Mouse (Mus musculus) CH12.LX (cell line): ENCODE measurements around the gene Laptm4a.

ENCODE experiments used
- CHD1 ChIP-seq: IDR thresholded peaks from 2 replicates; pipeline ENCODE4 v1.6.1; 2012; ENCODE audit warnings: low read depth, low read length, improper control_type of control experiment, inconsistent platforms
- CTCF ChIP-seq, 2 experiments: IDR thresholded peaks in 1 of 2; conservative IDR thresholded peaks in 1 of 2; 2 replicates each; pipeline ENCODE4 v1.5.1; 2011 to 2012; ENCODE audit warnings: low read depth in 2 of 2, low read length in 2 of 2, improper control_type of control experiment in 1 of 2, inconsistent platforms in 1 of 2, mild to moderate bottlenecking in 1 of 2, moderate library complexity in 1 of 2
- EP300 ChIP-seq: IDR thresholded peaks from 2 replicates; pipeline ENCODE4 v1.6.1; 2011; ENCODE audit warnings: low read length, improper control_type of control experiment
- HCFC1 ChIP-seq: IDR thresholded peaks from 2 replicates; pipeline ENCODE4 v1.6.1; 2012; ENCODE audit warnings: low read depth, mild to moderate bottlenecking, inconsistent platforms, low read length, improper control_type of control experiment
- MAX ChIP-seq: IDR thresholded peaks from 2 replicates; pipeline ENCODE4 v1.6.1; 2011; ENCODE audit warnings: low read length, improper control_type of control experiment
- POLR2A ChIP-seq: IDR thresholded peaks from 2 replicates; pipeline ENCODE4 v1.6.1; 2011; ENCODE audit warnings: low read depth, mild to moderate bottlenecking, improper control_type of control experiment, low read length
- RAD21 ChIP-seq: IDR thresholded peaks from 2 replicates; pipeline ENCODE4 v1.6.1; 2011; ENCODE audit warnings: low read depth, mild to moderate bottlenecking, low read length, improper control_type of control experiment, moderate library complexity
- TCF12 ChIP-seq: IDR thresholded peaks from 2 replicates; pipeline ENCODE4 v1.6.1; 2014; ENCODE audit warnings: low read depth, mild to moderate bottlenecking, inconsistent platforms, low read length, improper control_type of control experiment
- ZMIZ1 ChIP-seq: IDR thresholded peaks from 2 replicates; pipeline ENCODE4 v1.6.1; 2012; ENCODE audit warnings: low read depth, mild to moderate bottlenecking, inconsistent platforms, low read length, improper control_type of control experiment

GRCm38 (mm10) chr12:8897140-8897539 is 24.3 kb upstream of the Laptm4a start:
- TF ChIP-seq CTCF (conservative IDR thresholded peaks at IDR 0.05 in 1 of 2, IDR thresholded peaks at IDR 0.05 in 1 of 2; ENCODE audit: low read depth in 2 of 2, low read length in 2 of 2) (no peak), EP300 (no peak), POLR2A (no peak), TCF12 (no peak), CHD1 (no peak), RAD21 (no peak), ZMIZ1 (no peak), HCFC1 (no peak), MAX (no peak)
